Mouse (Mus musculus): ENCODE measurements around the gene Gm12887. TPM values are rescaled to one million over a fixed set of nuclear protein-coding genes. Genes with fewer than 3 reads are reported as not detected.

The Gm12887 gene
- polyA plus RNA-seq (2015; fragmentation: Nextera tagmentation; extraction: Ambion mirVana), result not detected in 2 replicates

GRCm38 (mm10) chr4:121622003-121622402 is at the start of gene Gm12887:
TSS of gene Gm12887 (minus strand) at chr4:121622103.
- Histone ChIP-seq H3K9me3 (peaks cover 59% of the 10 kb centered on the region), H3K27ac (no peak within 1 kb of the TSS), H3K4me1 (no peaks in the 10 kb centered on the region), H3K4me3 (no peak within 1 kb of the TSS), H3K27me3 (no peaks in the 10 kb centered on the region), H3K36me3 (no peaks in the 10 kb centered on the region), H3K9ac (no peak within 1 kb of the TSS), H3K4me2 (replicated peaks) (no peak within 1 kb of the TSS)
- 49% methylated on average over 2 of the region's 2 CpGs for WGBS
- no peak for ATAC-seq (ENCODE audit: low FRiP score, low read depth)

- no peak for ATAC-seq (ENCODE audit: low FRiP score, low read depth)
- Histone ChIP-seq H3K9me3 (peaks cover 21% of the 10 kb centered on the region), H3K4me1 (no peaks in the 10 kb centered on the region), H3K4me3 (no peak overlapping the region), H3K36me3 (no peaks in the 10 kb centered on the region), H3K4me2 (replicated peaks) (no peak overlapping the region), H3K27me3 (no peaks in the 10 kb centered on the region), H3K27ac (no peak overlapping the region), H3K9ac (no peak overlapping the region)
- WGBS, result 81% methylated on average over 1 of the region's 1 CpGs
These were observed 35.1 kb upstream of the Gm12887 start for GRCm38 (mm10) chr4:121657040-121657439.

Other genes with a start within 250 kb of the Gm12887 start
- not detected in 2 replicates for gene Gm12886, start 199.0 kb downstream of the Gm12887 start, polyA plus RNA-seq (2015; fragmentation: Nextera tagmentation; extraction: Ambion mirVana)